Mouse (Mus musculus) cortical plate, adult 2 months (tissue): ENCODE measurements around the gene Krtap27-1. TPM values are rescaled to one million over a fixed set of nuclear protein-coding genes. Genes with fewer than 3 reads are reported as not detected.

Source experiments
- H3K27ac ChIP-seq: fragments of 200-500 bp; 2 replicates; pipeline ENCODE4 v1.5.1; 2012; ENCODE audit warnings: low read length, control low read depth, inconsistent platforms; ENCODE audit not compliant: insufficient read depth
- H3K4me1 ChIP-seq: fragments of 200-500 bp; 2 replicates; pipeline ENCODE4 v1.6.1; 2011; ENCODE audit warnings: low read length; ENCODE audit not compliant: control insufficient read depth, insufficient read depth
- H3K4me3 ChIP-seq: fragments of 200-500 bp; 2 replicates; pipeline ENCODE4 v1.5.1; 2011; ENCODE audit warnings: mild to moderate bottlenecking, low read length, control low read depth; ENCODE audit not compliant: insufficient read depth
- CTCF ChIP-seq: fragments of 200-500 bp; IDR thresholded peaks from 2 replicates; pipeline ENCODE4 v1.5.1; 2011; ENCODE audit warnings: mild to moderate bottlenecking, control low read depth, low read length; ENCODE audit not compliant: insufficient read depth; ENCODE audit errors: extremely low read depth
- POLR2A ChIP-seq: fragments of 200-500 bp; IDR thresholded peaks from 2 replicates; pipeline ENCODE4 v1.6.1; 2011; ENCODE audit warnings: mild to moderate bottlenecking, low read length, control low read depth; ENCODE audit not compliant: insufficient read depth; ENCODE audit errors: extremely low read depth
- polyA plus RNA-seq: library from polyadenylated mRNA; depleted of rRNA; stranded (reverse); fragments of >200 nt; gene quantifications from 2 replicates; pipeline ENCODE4 v1.2.3, GENCODE M21; 2012; rRNA removed

The Krtap27-1 gene
- polyA plus RNA-seq, 1 experiment, result not detected

DNA sequence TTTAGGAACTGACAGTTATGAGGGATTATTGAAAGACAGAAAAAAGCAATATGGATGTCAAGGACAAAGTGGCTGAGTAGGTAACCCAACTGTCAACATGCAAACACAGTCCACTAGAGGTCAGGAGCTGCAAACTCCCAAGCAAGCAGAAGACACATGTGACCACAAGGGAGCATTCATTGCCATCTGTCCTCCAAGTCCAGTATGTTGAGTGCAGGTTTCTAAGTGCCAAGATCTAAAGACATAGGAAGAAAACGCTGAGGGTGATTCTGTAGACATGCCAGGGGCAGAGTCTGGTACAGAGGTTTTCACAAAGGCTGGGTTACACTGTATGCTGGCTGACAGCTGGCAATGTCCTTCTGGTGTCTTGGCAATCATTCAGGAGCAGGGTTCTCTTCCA lies 14.0 kb downstream of the Krtap27-1 start:
- TF ChIP-seq CTCF, result 0 out of 2 replicates have a peak, but pooled peaks have one; percentile 5
- TF ChIP-seq POLR2A, result no peak
- Histone ChIP-seq H3K4me3 (no peak overlapping the region), H3K27ac (no peak overlapping the region), H3K4me1 (no peaks in the 10 kb centered on the region)

DNA sequence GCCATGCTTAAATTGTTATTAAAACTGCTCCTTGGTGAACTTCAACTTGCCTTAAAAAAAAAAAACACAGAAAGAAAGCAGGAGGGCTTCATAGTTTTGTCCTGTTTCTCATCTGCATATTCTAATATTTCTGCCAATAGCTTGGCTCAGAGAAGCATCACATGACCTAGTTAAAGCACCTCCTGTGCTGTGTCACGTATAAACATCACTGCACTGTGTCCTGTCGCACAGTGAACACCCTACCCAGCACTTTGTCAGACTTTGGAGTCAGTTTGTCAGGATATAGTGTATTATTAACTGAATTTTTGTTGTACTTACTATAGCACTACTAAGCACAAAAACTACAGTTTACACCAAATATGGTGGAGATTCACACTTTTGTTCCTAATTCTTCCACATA lies 19.5 kb downstream of the Krtap27-1 start:
- no peaks in the 10 kb centered on the region for H3K4me1 ChIP-seq
- no peak overlapping the region for H3K27ac ChIP-seq
- TF ChIP-seq CTCF, result no peak
- TF ChIP-seq POLR2A, result no peak
- H3K4me3 ChIP-seq, result no peak overlapping the region

DNA sequence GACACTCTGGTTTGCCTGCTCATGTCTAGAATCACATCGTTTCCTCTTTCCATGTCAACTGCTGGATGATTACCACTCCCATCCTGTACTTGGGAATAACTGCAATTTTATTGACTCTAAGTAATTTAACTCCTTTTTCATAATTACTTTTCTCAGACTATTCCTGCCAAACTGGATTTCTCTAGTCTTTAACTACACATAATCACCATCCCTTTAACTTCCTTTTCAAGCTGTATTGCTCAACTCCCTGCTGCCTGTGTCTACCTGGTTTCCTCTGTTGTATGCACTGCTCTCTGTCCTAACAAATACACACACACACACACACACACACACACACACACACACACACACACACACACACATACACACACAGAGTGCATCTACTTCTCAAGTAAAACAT lies 20.4 kb downstream of the Krtap27-1 start:
- no peaks in the 10 kb centered on the region for H3K4me1 ChIP-seq
- H3K27ac ChIP-seq, result no peak overlapping the region
- TF ChIP-seq CTCF, result no peak
- no peak for TF ChIP-seq POLR2A
- H3K4me3 ChIP-seq, result no peak overlapping the region

DNA sequence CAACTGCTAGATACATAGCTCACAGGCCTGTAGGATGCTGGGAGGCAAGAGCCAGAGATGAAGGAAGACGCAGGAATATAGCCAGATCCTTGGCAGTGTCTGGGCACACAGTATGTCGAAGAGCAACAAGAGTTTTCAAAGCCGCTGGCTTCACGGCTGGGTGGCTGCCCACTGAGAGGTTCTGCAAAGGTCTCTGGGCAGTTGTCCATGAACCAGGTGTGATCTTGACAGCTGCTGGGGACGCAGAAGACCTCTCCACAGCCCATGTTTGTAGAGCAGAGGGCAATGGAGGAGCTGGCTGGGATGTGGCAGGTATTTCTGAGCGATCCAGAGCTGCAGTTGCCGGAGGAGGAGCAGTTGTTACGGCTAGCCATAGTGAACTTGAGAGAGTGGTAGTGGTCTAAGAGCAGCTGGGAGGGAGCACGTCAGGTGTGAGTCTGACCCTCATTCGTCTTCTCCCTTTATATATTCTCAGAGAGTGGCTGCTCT lies 24.1 kb downstream of the Krtap27-1 start, which contains the start of gene Krtap26-1:
TSS of gene Krtap26-1 (minus strand) at position 439 of the 489 bp plus-strand sequence.
- no peak for TF ChIP-seq POLR2A
- no peak for TF ChIP-seq CTCF

DNA sequence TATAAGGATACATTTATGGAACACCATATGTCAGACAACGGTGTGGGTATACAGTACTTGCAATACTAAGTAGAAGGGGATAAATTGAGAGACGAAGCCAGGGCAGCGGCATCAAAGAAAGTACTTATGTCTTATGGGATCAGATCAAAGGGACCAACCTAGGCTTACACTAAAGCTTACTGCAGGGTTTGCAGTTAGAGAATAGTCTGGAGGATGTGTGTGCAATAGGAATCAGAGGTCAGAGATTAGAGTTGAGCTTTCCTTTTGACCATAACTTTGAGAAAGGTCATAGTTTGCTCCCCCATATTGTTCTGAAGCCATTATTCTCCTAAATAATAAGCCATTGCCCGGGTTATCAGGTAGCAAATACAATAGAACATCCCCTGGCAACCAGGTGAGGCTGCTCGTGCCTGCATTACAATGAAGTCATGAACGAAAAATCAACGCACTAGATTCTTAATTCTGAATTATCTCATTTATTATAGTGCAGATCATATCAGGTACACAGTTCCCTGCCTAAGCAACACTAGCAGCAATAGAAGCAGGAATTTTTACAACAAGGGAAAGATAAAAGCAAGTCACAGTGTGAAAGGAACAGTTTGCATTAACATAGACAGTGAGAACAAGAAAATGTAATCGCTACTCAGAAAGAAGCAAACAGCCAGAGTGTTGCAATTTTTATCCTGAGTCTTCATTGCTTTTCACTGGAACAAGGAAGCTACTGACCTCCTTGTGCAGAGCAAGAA lies 24.9 kb downstream of the Krtap27-1 start:
- no peak overlapping the region for H3K27ac ChIP-seq
- TF ChIP-seq POLR2A, result no peak

More for the DNA sequence above, 24.1 kb downstream of the Krtap27-1 start, which contains the start of gene Krtap26-1:
- H3K4me3 ChIP-seq, result no peak within 1 kb of the TSS
- H3K4me1 ChIP-seq, result no peaks in the 10 kb centered on the region
- H3K27ac ChIP-seq, result no peak within 1 kb of the TSS

DNA sequence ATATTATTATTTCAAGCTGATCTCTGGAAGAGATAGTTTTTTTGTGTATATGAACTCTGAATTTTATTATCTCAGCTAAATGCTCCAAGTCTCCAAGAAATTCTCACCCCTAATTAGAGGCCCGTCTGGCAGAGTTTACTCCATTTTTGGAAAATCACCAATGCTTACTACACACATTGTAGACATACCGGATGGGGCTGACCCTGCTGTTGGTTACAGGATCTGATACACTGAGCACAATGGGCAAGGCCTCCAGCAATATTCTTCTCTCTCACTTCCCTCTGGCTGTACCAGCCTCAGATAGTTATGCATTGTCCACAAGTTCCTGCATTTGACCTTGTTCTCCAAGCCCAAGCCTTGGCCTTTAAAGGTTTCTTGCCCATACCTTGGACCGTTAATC lies 31.4 kb downstream of the Krtap27-1 start:
- TF ChIP-seq CTCF (no peak), POLR2A (no peak)
- no peak overlapping the region for H3K27ac ChIP-seq
- no peaks in the 10 kb centered on the region for H3K4me1 ChIP-seq

More for the DNA sequence above, 24.9 kb downstream of the Krtap27-1 start:
- Histone ChIP-seq H3K4me3 (no peak overlapping the region), H3K4me1 (no peaks in the 10 kb centered on the region)

DNA sequence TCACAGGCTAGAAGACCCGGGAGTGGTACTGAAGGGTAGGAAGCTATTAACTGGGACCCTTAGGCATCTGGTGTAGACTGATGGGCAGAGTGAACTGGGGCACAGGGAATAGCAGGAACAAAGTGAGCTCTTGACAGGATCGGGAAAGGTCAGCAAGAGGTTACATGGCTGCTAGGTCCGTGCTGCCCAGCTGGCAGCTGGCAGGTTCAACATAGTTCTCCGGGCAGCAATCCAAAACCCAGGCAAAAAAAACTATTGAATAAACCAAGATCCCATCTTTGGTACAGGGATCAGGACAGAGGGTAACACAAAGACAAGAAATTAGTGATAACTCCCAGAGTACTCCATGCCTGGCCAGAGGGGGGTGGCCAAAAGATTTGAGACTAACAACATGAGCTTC lies 36.3 kb downstream of the Krtap27-1 start:
- H3K4me3 ChIP-seq, result no peak overlapping the region
- TF ChIP-seq CTCF, result no peak
- TF ChIP-seq POLR2A, result no peak

More for the DNA sequence above, 31.4 kb downstream of the Krtap27-1 start:
- no peak overlapping the region for H3K4me3 ChIP-seq

DNA sequence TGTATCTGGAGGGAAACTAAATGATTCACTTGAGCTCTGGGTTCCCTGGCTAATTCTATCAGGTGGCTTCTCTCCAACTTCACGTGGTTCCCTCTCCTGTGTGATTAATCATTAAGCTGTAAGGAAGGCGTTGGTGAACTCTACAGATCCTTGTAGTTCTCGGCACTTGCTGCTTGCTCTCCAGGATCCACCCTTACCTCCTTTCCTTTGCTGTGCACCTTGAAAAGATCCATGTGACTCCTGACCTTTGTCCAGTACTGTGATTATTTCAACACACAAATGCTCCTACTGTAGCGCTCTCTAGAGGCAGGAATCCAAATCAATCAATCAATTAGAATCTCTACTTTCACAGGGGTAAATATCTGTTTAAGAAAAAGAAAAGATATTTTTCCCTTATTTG lies 40.0 kb downstream of the Krtap27-1 start:
- no peaks in the 10 kb centered on the region for H3K4me1 ChIP-seq
- no peak overlapping the region for H3K27ac ChIP-seq
- H3K4me3 ChIP-seq, result no peak overlapping the region
- TF ChIP-seq POLR2A (no peak), CTCF (no peak)

More for the DNA sequence above, 36.3 kb downstream of the Krtap27-1 start:
- H3K27ac ChIP-seq, result no peak overlapping the region
- H3K4me1 ChIP-seq, result no peaks in the 10 kb centered on the region

DNA sequence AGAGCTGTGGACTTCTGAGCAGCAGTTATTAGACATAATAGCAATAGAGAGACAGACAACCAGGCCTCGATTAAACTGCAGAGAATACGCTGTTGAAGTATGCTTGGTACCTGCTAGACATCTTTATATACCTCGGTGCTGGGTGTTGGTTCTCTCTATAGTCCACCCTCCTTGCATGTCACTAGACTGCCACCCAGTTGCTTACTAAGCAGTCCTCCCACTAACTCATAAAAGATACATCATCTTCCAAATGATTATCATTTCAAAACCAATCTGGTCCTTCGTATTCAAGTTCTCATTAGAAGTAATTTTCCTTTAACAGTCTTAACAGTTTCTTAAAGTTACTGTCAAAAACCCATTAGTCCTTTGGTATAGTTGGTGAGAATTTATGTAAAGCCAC lies 43.9 kb downstream of the Krtap27-1 start, which contains the start of gene 2310079G19Rik:
TSS of gene 2310079G19Rik (minus strand) at position 101 of the 400 bp plus-strand sequence.
- no peaks in the 10 kb centered on the region for H3K4me1 ChIP-seq
- H3K4me3 ChIP-seq, result no peak within 1 kb of the TSS
- TF ChIP-seq POLR2A (no peak), CTCF (no peak)
- H3K27ac ChIP-seq, result no peak within 1 kb of the TSS

Other genes starting within 250 kb of the Krtap27-1 start
- not detected in 2 replicates for gene Cldn17, start 164.7 kb downstream of the Krtap27-1 start, polyA plus RNA-seq
- gene Cldn8, start 108.5 kb downstream of the Krtap27-1 start, polyA plus RNA-seq, result not detected in 2 replicates
- gene Krtap24-1, start 59.4 kb downstream of the Krtap27-1 start, polyA plus RNA-seq, result not detected in 2 replicates
- not detected in 2 replicates for gene 2310079G19Rik, start 44.0 kb downstream of the Krtap27-1 start, polyA plus RNA-seq
- gene Krtap26-1, start 23.9 kb downstream of the Krtap27-1 start, polyA plus RNA-seq, result not detected in 2 replicates
- gene 2310061N02Rik, start 36.3 kb upstream of the Krtap27-1 start, polyA plus RNA-seq, result not detected in 2 replicates
- not detected in 2 replicates for gene Krtap13-1, start 57.2 kb upstream of the Krtap27-1 start, polyA plus RNA-seq
- not detected in 2 replicates for gene Krtap13, start 80.0 kb upstream of the Krtap27-1 start, polyA plus RNA-seq
- not detected in 2 replicates for gene 2310034C09Rik, start 87.2 kb upstream of the Krtap27-1 start, polyA plus RNA-seq
- not detected in 2 replicates for gene 2310057N15Rik, start 102.5 kb upstream of the Krtap27-1 start, polyA plus RNA-seq
- not detected in 2 replicates for gene Gm5965, start 106.2 kb upstream of the Krtap27-1 start, polyA plus RNA-seq
- not detected in 2 replicates for gene Gm20741, start 140.5 kb upstream of the Krtap27-1 start, polyA plus RNA-seq
- not detected in 2 replicates for gene Krtap15, start 148.5 kb upstream of the Krtap27-1 start, polyA plus RNA-seq
- gene Krtap14, start 154.5 kb upstream of the Krtap27-1 start, polyA plus RNA-seq, result not detected in 2 replicates
- not detected in 2 replicates for gene Krtap19-1, start 197.7 kb upstream of the Krtap27-1 start, polyA plus RNA-seq
- not detected in 2 replicates for gene Krtap19-2, start 202.6 kb upstream of the Krtap27-1 start, polyA plus RNA-seq
- gene Krtap19-3, start 206.4 kb upstream of the Krtap27-1 start, polyA plus RNA-seq, result not detected in 2 replicates
- not detected in 2 replicates for gene Krtap19-4, start 213.4 kb upstream of the Krtap27-1 start, polyA plus RNA-seq
- not detected in 2 replicates for gene Krtap19-5, start 224.8 kb upstream of the Krtap27-1 start, polyA plus RNA-seq